Mouse (Mus musculus) forebrain, postnatal 0 days (tissue): ENCODE results near the gene Papss2. TPM values are rescaled to one million over a fixed set of nuclear protein-coding genes. Genes with fewer than 3 reads are reported as not detected.

ENCODE experiments used
- ATAC-seq: fragments of 200-750 bp; cut with Nextera tagmentation; 2 replicates; pipeline ENCODE4 v1.8.0; 2017; ENCODE audit warnings: mild to moderate bottlenecking, moderate library complexity
- DNase-seq: peaks from one replicate; pipeline ENCODE4 v3.0.0-alpha.2; 2015
- H3K27ac ChIP-seq: fragments of 300-500 bp; sonication (generic); 2 replicates; pipeline ENCODE4 v1.5.1; 2014; ENCODE audit warnings: low read depth, mild to moderate bottlenecking, antibody characterized with exemption, low read length, moderate library complexity, mixed read lengths
- H3K27me3 ChIP-seq: fragments of 300-500 bp; sonication (generic); 2 replicates; pipeline ENCODE4 v1.6.1; 2014; ENCODE audit warnings: mild to moderate bottlenecking, low read length, mixed read lengths; ENCODE audit not compliant: insufficient read depth
- H3K36me3 ChIP-seq: fragments of 300-500 bp; sonication (generic); 2 replicates; pipeline ENCODE4 v1.6.1; 2014; ENCODE audit warnings: mild to moderate bottlenecking, moderate library complexity; ENCODE audit not compliant: insufficient read depth
- H3K4me1 ChIP-seq: fragments of 300-500 bp; sonication (generic); 2 replicates; pipeline ENCODE4 v1.6.1; 2014; ENCODE audit warnings: antibody characterized with exemption; ENCODE audit not compliant: insufficient read depth
- H3K4me2 ChIP-seq: fragments of 300-500 bp; sonication (generic); 2 replicates; pipeline ENCODE4 v1.6.1; 2014; ENCODE audit warnings: low read depth, mild to moderate bottlenecking, moderate library complexity
- H3K4me3 ChIP-seq: fragments of 300-500 bp; sonication (generic); 2 replicates; pipeline ENCODE4 v1.5.1; 2014; ENCODE audit warnings: low read depth, low read length, mixed read lengths
- H3K9ac ChIP-seq: fragments of 300-500 bp; sonication (generic); 2 replicates; pipeline ENCODE4 v1.6.1; 2014; ENCODE audit warnings: mild to moderate bottlenecking
- H3K9me3 ChIP-seq: fragments of 300-500 bp; sonication (generic); 2 replicates; pipeline ENCODE4 v1.6.1; 2016; ENCODE audit warnings: low read length
- CTCF ChIP-seq: sonication (generic); IDR thresholded peaks from 2 replicates; pipeline ENCODE4 v1.5.1; 2016; ENCODE audit warnings: antibody characterized with exemption, control low read depth, low read depth
- WGBS: fragments of 180-500 bp; shearing (Covaris S2); extraction: QIAGEN DNeasy Blood & Tissue Kit; methylation state at CpG from one replicate; pipeline ENCODE4 v1.1.7; 2014; 5-methylcytosine and 5-hydroxymethylcytosine counted together
- polyA plus RNA-seq: library from polyadenylated mRNA; unstranded; fragments of >200 nt; fragmentation: Nextera tagmentation; extraction: Ambion mirVana; gene quantifications from 2 replicates; pipeline ENCODE4 v1.2.1, GENCODE M21; 2015
- total RNA-seq: library from RNA; depleted of rRNA; stranded (reverse); fragments of >200 nt; gene quantifications from 2 replicates; pipeline ENCODE4 v1.2.3, GENCODE M21; 2014; rRNA removed

Gene Papss2
- total and polyA plus RNA-seq, 2 experiments from 2014 or later: 1.2 to 3.8 TPM

DNA sequence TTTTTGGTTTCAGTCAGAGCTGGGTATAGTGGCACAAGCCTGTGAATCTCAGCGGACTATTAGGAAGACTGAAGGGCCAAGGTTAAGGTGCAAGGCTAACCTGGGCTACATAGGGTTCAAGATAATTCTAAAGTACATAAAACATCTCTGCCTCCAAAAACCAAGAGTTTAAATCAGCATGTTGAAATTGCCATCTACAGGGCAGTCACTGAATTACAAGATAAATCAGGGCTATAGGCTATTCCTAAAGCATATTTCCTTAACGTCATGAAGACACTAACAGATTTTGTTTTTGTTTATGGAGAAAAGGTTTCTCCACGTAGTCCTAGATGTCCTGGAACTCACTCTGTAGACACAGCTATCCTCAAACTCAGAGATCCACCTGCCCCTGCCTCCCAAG is 114.7 kb downstream of the Papss2 start:
- ATAC-seq (no peak), DNase-seq (peak; percentile 35)
- Histone ChIP-seq H3K9me3 (no peaks in the 10 kb centered on the region), H3K9ac (no peak overlapping the region), H3K27me3 (no peaks in the 10 kb centered on the region), H3K27ac (no peak overlapping the region), H3K4me3 (no peak overlapping the region), H3K4me1 (no peaks in the 10 kb centered on the region; the same call in 1 of the 2 replicates), H3K36me3 (no peaks in the 10 kb centered on the region; the same call in 1 of the 2 replicates), H3K4me2 (no peak overlapping the region)
- WGBS: 55% methylated on average over 3 of the region's 3 CpGs
- peak; percentile 61 for TF ChIP-seq CTCF

DNA sequence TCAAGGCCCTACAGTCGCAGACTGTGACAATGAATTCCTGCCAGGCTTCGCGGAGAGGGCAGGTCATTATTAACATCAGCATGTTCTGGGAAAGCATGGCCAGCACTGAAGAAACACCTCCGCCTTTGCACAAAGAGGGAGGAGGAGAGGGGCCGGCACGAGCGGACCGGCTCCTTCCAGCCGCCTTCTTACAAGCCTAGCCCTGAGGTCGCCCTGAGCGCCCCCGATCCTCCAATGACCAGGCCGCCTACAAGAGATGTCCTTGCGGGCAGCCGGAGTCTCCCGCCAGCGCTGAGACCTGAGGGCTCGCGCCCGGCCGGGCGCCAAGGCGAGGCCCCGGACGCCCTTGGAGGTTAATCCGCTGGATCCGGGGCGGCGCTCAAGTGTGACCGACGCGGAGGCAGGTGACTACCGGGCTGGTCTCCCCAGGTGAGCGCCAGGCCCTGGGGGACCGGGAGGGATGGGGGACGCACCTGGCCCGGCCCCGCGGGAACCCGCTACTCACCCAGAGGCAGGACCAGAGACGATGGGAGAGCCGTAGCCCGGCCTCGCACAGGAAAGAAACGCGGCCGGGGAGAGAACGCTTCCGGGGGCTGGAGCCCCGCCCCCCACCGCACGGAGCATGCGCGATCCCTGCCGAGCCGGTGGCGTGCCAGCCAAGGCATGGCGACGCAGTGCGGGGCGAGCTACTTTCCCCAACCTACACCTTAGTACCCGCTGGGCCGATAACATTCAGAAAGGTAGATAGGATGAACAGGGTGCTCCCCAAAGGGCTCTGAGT is 116.4 kb downstream of the Papss2 start:
- H3K4me1 ChIP-seq: no peaks in the 10 kb centered on the region; the same call in 1 of the 2 replicates
- ATAC-seq (peak; percentile 98), DNase-seq (peak; percentile 96)
- peak overlapping the region; percentile 90 for H3K27ac ChIP-seq
- H3K9ac ChIP-seq: peak overlapping the region; percentile 79
- H3K9me3 ChIP-seq: no peaks in the 10 kb centered on the region
- H3K4me3 ChIP-seq: peak overlapping the region; percentile 56
- no peaks in the 10 kb centered on the region; the same call in 1 of the 2 replicates for H3K36me3 ChIP-seq
- no peak for TF ChIP-seq CTCF
- H3K27me3 ChIP-seq: no peaks in the 10 kb centered on the region
- under 1% methylated on average over 63 of the region's 63 CpGs for WGBS
- H3K4me2 ChIP-seq: peak overlapping the region; percentile 66

DNA sequence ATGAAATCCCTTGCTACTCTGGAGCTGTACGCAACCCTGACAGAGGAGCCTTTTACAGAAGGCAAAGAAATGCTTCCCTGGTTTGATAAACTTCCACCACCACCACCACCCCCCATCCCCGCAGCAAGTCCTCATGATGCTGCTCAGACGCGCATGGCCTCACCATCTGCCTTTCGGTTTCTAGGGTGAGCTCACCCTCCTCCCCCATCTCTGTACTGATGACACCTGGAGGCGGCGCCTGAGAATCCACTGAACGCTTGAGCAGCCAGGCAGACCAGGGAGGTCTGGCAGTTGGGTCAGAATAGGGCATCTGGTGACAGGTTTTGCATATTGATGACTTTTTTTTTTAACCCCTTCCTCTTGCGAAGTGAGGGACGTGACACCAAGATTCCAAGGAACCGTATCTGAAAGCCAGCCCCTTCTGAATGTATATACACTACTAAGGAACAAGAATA is 117.0 kb downstream of the Papss2 start:
- under 1% methylated on average over 11 of the region's 11 CpGs for WGBS
- DNase-seq: no peak
- Histone ChIP-seq H3K4me2 (peak overlapping the region; percentile 66), H3K9ac (peak overlapping the region; percentile 79), H3K36me3 (no peaks in the 10 kb centered on the region; the same call in 1 of the 2 replicates), H3K4me3 (peak overlapping the region; percentile 56), H3K4me1 (no peaks in the 10 kb centered on the region; the same call in 1 of the 2 replicates), H3K9me3 (no peaks in the 10 kb centered on the region), H3K27me3 (no peaks in the 10 kb centered on the region), H3K27ac (peak overlapping the region; percentile 90)
- peak; percentile 90 for ATAC-seq
- TF ChIP-seq CTCF: peak; percentile 56

DNA sequence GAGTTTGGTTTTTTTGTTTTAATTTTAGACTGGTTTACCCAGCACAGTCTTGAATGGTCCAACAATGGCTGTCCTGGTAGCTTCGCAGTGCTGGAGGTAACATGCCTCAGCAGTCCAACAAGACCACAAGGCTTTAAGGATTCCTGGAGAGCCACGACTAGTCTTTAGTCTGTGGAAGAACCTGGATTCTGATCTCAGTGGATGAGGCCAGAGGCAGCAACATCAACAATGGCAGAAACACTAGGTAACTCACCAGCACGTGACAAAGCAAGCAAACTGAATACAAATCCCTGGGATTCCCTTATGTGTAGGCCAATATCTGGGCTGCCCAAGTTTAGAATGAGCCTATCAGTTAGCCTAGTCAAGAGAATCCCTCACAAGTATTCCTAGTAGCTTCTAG is 117.9 kb downstream of the Papss2 start:
- no peak for DNase-seq
- no peak for TF ChIP-seq CTCF
- Histone ChIP-seq H3K27me3 (no peaks in the 10 kb centered on the region), H3K4me1 (no peaks in the 10 kb centered on the region; the same call in 1 of the 2 replicates), H3K4me3 (no peak overlapping the region), H3K9me3 (no peaks in the 10 kb centered on the region), H3K27ac (no peak overlapping the region), H3K4me2 (no peak overlapping the region), H3K36me3 (no peaks in the 10 kb centered on the region; the same call in 1 of the 2 replicates), H3K9ac (no peak overlapping the region)
- ATAC-seq: no peak
- 82% methylated on average over 3 of the region's 3 CpGs for WGBS

DNA sequence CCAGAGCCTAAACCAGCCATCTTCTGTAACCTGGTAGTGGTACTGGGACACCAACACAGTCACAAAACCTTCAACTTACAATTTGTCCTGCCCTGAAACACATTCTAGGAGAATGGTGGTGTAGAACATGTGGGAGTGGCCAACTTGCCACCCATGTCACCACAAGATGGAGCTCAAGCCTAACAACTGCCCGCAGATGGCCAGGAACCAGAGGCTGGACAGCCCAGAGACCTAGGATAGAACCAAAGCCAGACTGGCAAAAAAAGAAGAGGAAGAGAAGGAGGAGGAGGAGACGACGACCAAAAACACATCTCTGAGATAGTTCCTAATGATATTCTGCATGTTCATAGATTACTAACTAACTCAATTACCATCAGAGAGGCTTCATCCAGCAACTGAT is 119.6 kb downstream of the Papss2 start:
- H3K36me3 ChIP-seq: no peaks in the 10 kb centered on the region
- peak; percentile 82 for TF ChIP-seq CTCF
- no peak overlapping the region for H3K27ac ChIP-seq
- H3K4me2 ChIP-seq: no peak overlapping the region
- no peak overlapping the region for H3K4me3 ChIP-seq
- H3K4me1 ChIP-seq: no peaks in the 10 kb centered on the region; the same call in 1 of the 2 replicates
- 0% methylated on average over 3 of the region's 3 CpGs for WGBS
- H3K9me3 ChIP-seq: no peaks in the 10 kb centered on the region
- DNase-seq: peak; percentile 76
- H3K9ac ChIP-seq: no peak overlapping the region
- ATAC-seq: no peak
- no peaks in the 10 kb centered on the region for H3K27me3 ChIP-seq

DNA sequence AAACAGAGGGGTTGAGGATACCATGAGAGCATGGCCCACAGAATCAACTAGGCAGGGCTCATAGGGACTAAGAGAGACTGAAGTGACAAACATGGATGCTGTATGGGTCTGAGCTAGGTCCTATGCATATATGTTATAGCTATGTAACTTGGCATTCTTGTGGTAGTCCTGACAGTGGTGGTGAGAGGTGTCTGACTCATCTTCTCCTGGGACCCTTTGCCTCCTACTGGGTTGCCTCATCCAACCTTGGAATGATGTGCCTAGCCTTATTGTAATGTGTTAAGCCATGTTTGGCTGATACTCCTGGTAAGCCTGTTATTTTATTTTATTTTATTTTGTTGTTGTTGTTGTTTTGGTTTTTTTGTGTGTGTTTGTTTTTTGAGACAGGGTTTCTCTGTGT is 120.1 kb downstream of the Papss2 start:
- no peaks in the 10 kb centered on the region; the same call in 1 of the 2 replicates for H3K4me1 ChIP-seq
- H3K4me3 ChIP-seq: no peak overlapping the region
- ATAC-seq (no peak), DNase-seq (no peak)
- no peaks in the 10 kb centered on the region for H3K27me3 ChIP-seq
- no peak for TF ChIP-seq CTCF
- no peaks in the 10 kb centered on the region for H3K9me3 ChIP-seq
- no peak overlapping the region for H3K4me2 ChIP-seq
- H3K36me3 ChIP-seq: no peaks in the 10 kb centered on the region
- no peak overlapping the region for H3K27ac ChIP-seq
- H3K9ac ChIP-seq: no peak overlapping the region

Other genes with a start within 250 kb of the Papss2 start
- 24.3 and 27.2 TPM in 2 replicates for gene Sgms1, start 206.1 kb upstream of the Papss2 start, total RNA-seq
- gene Sgms1, start 206.1 kb upstream of the Papss2 start, polyA plus RNA-seq: 8.2 and 17.0 TPM in 2 replicates
- gene Rpl9-ps6, start 129.2 kb upstream of the Papss2 start, total RNA-seq: 94.9 and 106 TPM in 2 replicates
- 54.1 and 69.9 TPM in 2 replicates for gene Rpl9-ps6, start 129.2 kb upstream of the Papss2 start, polyA plus RNA-seq
- 75.6 and 84.8 TPM in 2 replicates for gene Minpp1, start 110.0 kb upstream of the Papss2 start, total RNA-seq
- 52.6 and 58.6 TPM in 2 replicates for gene Minpp1, start 110.0 kb upstream of the Papss2 start, polyA plus RNA-seq
- gene Atad1, start 144.0 kb downstream of the Papss2 start, total RNA-seq: 135 and 173 TPM in 2 replicates
- 119 and 121 TPM in 2 replicates for gene Atad1, start 144.0 kb downstream of the Papss2 start, polyA plus RNA-seq
- 105 and 122 TPM in 2 replicates for gene Pten, start 161.7 kb downstream of the Papss2 start, total RNA-seq
- 10.0 and 12.3 TPM in 2 replicates for gene Pten, start 161.7 kb downstream of the Papss2 start, polyA plus RNA-seq